ENCODE assay signal across 8 mouse cellular contexts in genomic region chr11:100850038-100850777, GRCm38 (mm10). TPM values are rescaled to one million over a fixed set of nuclear protein-coding genes. Genes with fewer than 3 reads are reported as not detected.
A peak's percentile ranks its signal among the peaks of the same experiment; 100 is the strongest.
DNase-seq lines count a peak whose midpoint lies in the region; ATAC-seq and TF ChIP-seq lines count a peak whose summit lies in the region.

Gene Stat5b, minus strand, starts transcription at chr11:100850724.

- no peaks in the 10 kb centered on the region for H3K36me3 ChIP-seq in E14TG2a.4 (ENCODE audit: insufficient read depth, low read length)
- no peaks in the 10 kb centered on the region for H3K36me3 ChIP-seq in forebrain, embryonic 11.5 days (ENCODE audit: control insufficient read depth, insufficient read depth, low read length)
- no peaks in the 10 kb centered on the region for H3K36me3 ChIP-seq in heart, embryonic 15.5 days
- H3K36me3 ChIP-seq in liver, embryonic 15.5 days (replicated peaks): no peaks in the 10 kb centered on the region
- no peaks in the 10 kb centered on the region for H3K36me3 ChIP-seq in neural tube, embryonic 11.5 days (ENCODE audit: control insufficient read depth, insufficient read depth, low read length)

- H3K9ac ChIP-seq in forebrain, embryonic 11.5 days (ENCODE audit: low read length): peak within 1 kb of the TSS; percentile 92
- peak within 1 kb of the TSS; percentile 82 for H3K9ac ChIP-seq in heart, embryonic 15.5 days
- peak within 1 kb of the TSS; percentile 88 for H3K9ac ChIP-seq in liver, embryonic 15.5 days
- H3K9ac ChIP-seq in neural tube, embryonic 11.5 days (ENCODE audit: low read length): peak within 1 kb of the TSS; percentile 96

- peak within 1 kb of the TSS; percentile 85 for H3K4me3 ChIP-seq in E14TG2a.4 (replicated peaks; ENCODE audit: low read length)
- H3K4me3 ChIP-seq in forebrain, embryonic 11.5 days (ENCODE audit: low read depth, low read length): peak within 1 kb of the TSS; percentile 72
- H3K4me3 ChIP-seq in heart, embryonic 15.5 days: peak within 1 kb of the TSS; percentile 68
- H3K4me3 ChIP-seq in liver, embryonic 15.5 days (replicated peaks): peak within 1 kb of the TSS; percentile 87
- H3K4me3 ChIP-seq in neural tube, embryonic 11.5 days (ENCODE audit: low read depth, low read length): peak within 1 kb of the TSS; percentile 88

- no peaks in the 10 kb centered on the region for H3K9me3 ChIP-seq in E14TG2a.4 (ENCODE audit: low read length)
- H3K9me3 ChIP-seq in forebrain, embryonic 11.5 days (ENCODE audit: control insufficient read depth, low read length): no peaks in the 10 kb centered on the region
- H3K9me3 ChIP-seq in heart, embryonic 15.5 days (replicated peaks): no peaks in the 10 kb centered on the region
- H3K9me3 ChIP-seq in liver, embryonic 15.5 days (replicated peaks): no peaks in the 10 kb centered on the region
- no peaks in the 10 kb centered on the region for H3K9me3 ChIP-seq in neural tube, embryonic 11.5 days (ENCODE audit: control insufficient read depth, low read length)

- no peak for TF ChIP-seq CTCF in E14TG2a.4 (conservative IDR thresholded peaks at IDR 0.05; ENCODE audit: low read length)

- peak; percentile 57 for DNase-seq in c-Kit-positive CD71-positive TER-119-negative erythroid progenitor cells, embryonic 14.5 days (ENCODE audit: low read depth)
- DNase-seq in forebrain, embryonic 11.5 days (ENCODE audit: low spot score): peak; percentile 80
- DNase-seq in kidney, postnatal 14 days: peak; percentile 90
- peak; percentile 82 for DNase-seq in neural tube, embryonic 11.5 days (ENCODE audit: low spot score)
- DNase-seq in testis, postnatal 10 days (ENCODE audit: low spot score): peak; percentile 85

- H3K4me2 ChIP-seq in forebrain, embryonic 11.5 days (ENCODE audit: low read depth, low read length, severe bottlenecking): peak within 1 kb of the TSS; percentile 88
- H3K4me2 ChIP-seq in heart, embryonic 15.5 days: peak within 1 kb of the TSS; percentile 83
- peak within 1 kb of the TSS; percentile 93 for H3K4me2 ChIP-seq in liver, embryonic 15.5 days
- H3K4me2 ChIP-seq in neural tube, embryonic 11.5 days (ENCODE audit: low read depth): peak within 1 kb of the TSS; percentile 92

- H3K4me1 ChIP-seq in E14TG2a.4 (replicated peaks; ENCODE audit: low read depth, low read length): peaks cover 24% of the 10 kb centered on the region
- no peaks in the 10 kb centered on the region; the same call in 1 of the 2 replicates for H3K4me1 ChIP-seq in forebrain, embryonic 11.5 days (replicated peaks; ENCODE audit: control insufficient read depth, insufficient read depth, low read length)
- H3K4me1 ChIP-seq in heart, embryonic 15.5 days (replicated peaks): peaks cover 28% of the 10 kb centered on the region
- peaks cover 62% of the 10 kb centered on the region for H3K4me1 ChIP-seq in liver, embryonic 15.5 days (replicated peaks)
- H3K4me1 ChIP-seq in neural tube, embryonic 11.5 days (ENCODE audit: control insufficient read depth, insufficient read depth, low read length): no peaks in the 10 kb centered on the region

- peak within 1 kb of the TSS; percentile 25; the same call in 1 of the 2 replicates for H3K27ac ChIP-seq in forebrain, embryonic 11.5 days (ENCODE audit: low read depth, low read length)
- peak within 1 kb of the TSS; percentile 85 for H3K27ac ChIP-seq in heart, embryonic 15.5 days
- peak within 1 kb of the TSS; percentile 88 for H3K27ac ChIP-seq in liver, embryonic 15.5 days (replicated peaks)
- H3K27ac ChIP-seq in neural tube, embryonic 11.5 days (ENCODE audit: low read depth, low read length): peak within 1 kb of the TSS; percentile 63

- H3K27me3 ChIP-seq in E14TG2a.4 (ENCODE audit: insufficient read depth, low read length): peaks cover 72% of the 10 kb centered on the region
- no peaks in the 10 kb centered on the region for H3K27me3 ChIP-seq in forebrain, embryonic 11.5 days (ENCODE audit: control insufficient read depth, insufficient read depth, low read length)
- no peaks in the 10 kb centered on the region for H3K27me3 ChIP-seq in heart, embryonic 15.5 days
- H3K27me3 ChIP-seq in liver, embryonic 15.5 days: peaks cover 40% of the 10 kb centered on the region
- H3K27me3 ChIP-seq in neural tube, embryonic 11.5 days (ENCODE audit: control insufficient read depth, insufficient read depth, low read length): no peaks in the 10 kb centered on the region

- peak; percentile 75 for ATAC-seq in forebrain, embryonic 11.5 days (replicated peaks; ENCODE audit: low FRiP score)
- peak; percentile 79 for ATAC-seq in heart, embryonic 15.5 days (replicated peaks; ENCODE audit: insufficient number of reproducible peaks, insufficient read depth, low FRiP score, low read depth)
- ATAC-seq in liver, embryonic 15.5 days (ENCODE audit: insufficient read depth): peak; percentile 84
- ATAC-seq in neural tube, embryonic 11.5 days (ENCODE audit: insufficient read depth, low FRiP score, low TSS enrichment): peak; percentile 67

- under 1% methylated on average over 99 of the region's 104 CpGs for WGBS in forebrain, embryonic 11.5 days
- WGBS in heart, embryonic 15.5 days: 1% methylated on average over 93 of the region's 104 CpGs
- WGBS in liver, embryonic 15.5 days (ENCODE audit: insufficient replicate concordance): 1% methylated on average over 96 of the region's 104 CpGs
- under 1% methylated on average over 66 of the region's 104 CpGs for WGBS in neural tube, embryonic 11.5 days

RNA-seq across cellular contexts. Expression of gene Stat5b, which starts in this region (rescaled TPM):
- polyA plus RNA-seq in forebrain, embryonic 11.5 days (2014; fragmentation: Nextera tagmentation; extraction: Ambion mirVana): 18.7 and 19.1 TPM in 2 replicates
- polyA plus RNA-seq in heart, embryonic 15.5 days (2015; fragmentation: Nextera tagmentation; extraction: Ambion mirVana): 25.3 and 34.6 TPM in 2 replicates
- 20.6 and 22.5 TPM in 2 replicates for polyA plus RNA-seq in liver, embryonic 15.5 days (2015; fragmentation: Nextera tagmentation; extraction: Ambion mirVana)
- polyA plus RNA-seq in neural tube, embryonic 11.5 days (2014; fragmentation: Nextera tagmentation; extraction: Ambion mirVana): 18.3 and 20.2 TPM in 2 replicates

Comparison
In these comparisons a context has a peak if more than half of its experiments do, and no peak if none do; other contexts are left out.
1. Peak in every context shown above with its lines: DNase-seq, ATAC-seq, H3K4me3 ChIP-seq and H3K27ac ChIP-seq.
2. H3K27ac ChIP-seq: peak in every context shown above with its lines; median percentile 88 in liver, embryonic 15.5 days; 85 in heart, embryonic 15.5 days; 63 in neural tube, embryonic 11.5 days; 25 in forebrain, embryonic 11.5 days.